Mouse (Mus musculus) heart, postnatal 25 days (tissue): ENCODE results near the gene Ttpal. TPM values are rescaled to one million over a fixed set of nuclear protein-coding genes. Genes with fewer than 3 reads are reported as not detected.
"Not testable (repeated sequence)": the region's sequence is repeated elsewhere in the genome, so short reads cannot be mapped to it uniquely, and the experiment has no call there.

Source experiments
- DNase-seq: peaks from one replicate; pipeline ENCODE4 v3.0.0; 2022; ENCODE audit warnings: low spot score
- intact Hi-C: fragments of 180-260 bp; cut with DNase I; formaldehyde crosslinking; loops from one replicate; pipeline ENCODE4 v1.15.1; 2025
- total RNA-seq, 2 experiments: library from RNA; stranded (reverse); gene quantifications; 2 replicates each; pipeline ENCODE4 v1.2.3; 2021

Gene Ttpal
- total RNA-seq, 2 experiments from 2014 or later, result 7.9 to 9.7 TPM

GRCm38 (mm10) chr2:163617232-163617863 lies 15.2 kb downstream of the Ttpal start:
- no peak for DNase-seq
- intact Hi-C loops, result no loop called here

DNA sequence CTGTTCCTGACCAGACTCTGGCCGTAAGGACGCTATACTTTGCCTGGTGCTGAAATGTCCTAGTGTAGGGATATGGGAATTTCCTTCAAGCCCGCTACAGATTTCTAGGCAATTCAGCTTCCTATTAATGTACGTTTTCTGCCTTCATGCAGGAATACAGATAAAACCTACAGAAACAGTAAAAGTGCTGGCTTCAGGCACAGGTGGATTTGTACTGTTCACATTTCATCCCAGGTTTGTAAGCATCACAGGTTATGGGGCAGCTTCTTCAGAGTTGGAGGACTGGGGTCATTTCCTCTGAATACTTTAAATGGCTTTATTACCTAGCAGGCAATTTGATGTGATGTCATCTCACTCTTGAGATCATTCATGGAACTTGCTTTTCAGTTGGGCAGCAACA lies 15.8 kb downstream of the Ttpal start:
- no peak for DNase-seq
- intact Hi-C loops, result no loop called here

GRCm38 (mm10) chr2:163620451-163620850 lies 18.3 kb downstream of the Ttpal start:
- intact Hi-C loops, result no loop called here
- DNase-seq, result no peak

DNA sequence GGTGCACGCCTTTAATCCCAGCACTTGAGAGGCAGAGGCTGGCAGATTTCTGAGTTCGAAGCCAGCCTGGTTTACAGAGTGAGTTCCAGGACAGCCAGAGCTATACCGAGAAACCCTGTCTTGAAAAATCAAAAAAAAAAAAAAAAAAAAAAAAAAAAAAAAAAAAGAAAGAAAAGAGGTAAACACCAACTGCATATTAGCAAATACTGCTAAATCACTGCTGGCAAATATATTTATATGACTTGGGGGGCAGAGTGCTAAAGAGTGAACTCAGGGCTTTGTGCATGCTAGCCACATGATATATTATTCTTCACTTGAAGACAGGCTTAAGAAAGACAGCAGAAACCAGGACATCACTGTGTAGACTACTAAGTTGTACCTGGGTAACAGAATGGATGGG lies 19.3 kb downstream of the Ttpal start:
- intact Hi-C loops, DNase-seq: not testable (repeated sequence)

DNA sequence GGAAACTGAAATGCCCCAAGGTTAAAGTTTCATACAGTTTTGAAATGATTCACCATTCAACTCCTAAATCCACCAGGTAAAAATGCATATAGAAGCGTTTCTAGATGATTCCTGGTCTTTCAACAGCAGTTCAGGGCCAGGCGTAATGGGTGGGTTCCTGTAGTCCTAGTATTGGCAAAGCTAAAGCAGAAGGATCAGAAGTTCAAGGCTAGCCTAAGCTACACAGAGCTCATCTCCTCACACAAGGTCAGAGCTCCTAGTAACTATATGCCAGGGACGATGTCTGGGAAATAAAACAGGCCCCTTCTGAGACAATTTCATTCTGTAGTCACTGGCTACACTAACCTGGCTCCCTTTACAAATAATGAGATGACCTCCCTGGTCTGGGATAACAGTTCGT lies 29.1 kb downstream of the Ttpal start:
- intact Hi-C loops, result no loop called here
- no peak for DNase-seq

- DNase-seq, result no peak
- intact Hi-C loops, result no loop called here
Observed at GRCm38 (mm10) chr2:163631715-163632114, 29.6 kb downstream of the Ttpal start.

DNA sequence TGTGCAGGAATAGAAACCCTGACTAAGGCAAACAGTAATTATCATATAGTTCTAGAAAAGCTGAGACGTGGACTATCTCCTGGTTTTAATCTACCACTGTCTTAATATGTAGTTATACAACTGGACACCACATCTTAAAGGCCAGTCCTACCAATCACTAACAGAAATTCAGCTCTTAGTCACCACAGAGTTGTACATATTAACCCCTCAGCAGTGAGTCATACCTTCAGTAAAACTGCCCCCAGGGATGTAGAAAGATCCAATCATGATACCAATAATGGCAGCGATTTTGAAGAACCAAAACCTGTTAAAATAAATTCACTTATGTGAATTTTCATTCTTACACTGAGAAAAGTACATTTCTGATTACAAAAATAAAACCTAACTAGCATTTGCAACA lies 32.1 kb downstream of the Ttpal start:
- intact Hi-C loops, result no loop called here
- no peak for DNase-seq

DNA sequence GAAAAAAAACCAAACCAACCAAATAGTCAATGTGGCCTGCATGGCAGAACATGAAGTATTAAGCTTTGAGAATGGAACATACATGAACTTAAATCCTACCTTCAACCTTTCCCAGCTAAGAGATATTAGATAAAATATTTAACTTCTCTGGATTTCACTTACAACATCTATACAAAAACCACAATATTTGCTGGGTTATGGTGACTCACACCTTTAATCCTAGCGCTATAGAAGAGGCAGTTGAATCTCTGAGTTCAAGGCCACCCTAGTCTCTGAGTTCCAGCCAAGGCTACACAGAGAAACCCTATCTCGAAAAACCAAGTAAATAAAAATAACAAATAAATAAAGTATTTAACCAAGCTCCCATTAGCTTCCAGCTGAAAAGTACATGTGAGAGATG lies 33.9 kb downstream of the Ttpal start:
- no peak for DNase-seq
- intact Hi-C loops, result loop anchor here (5.0 kb wide), 1 partner anchor 34 kb away; the partner anchor contains the start of gene Ttpal

- intact Hi-C loops, result loop anchor here (5.0 kb wide), 1 partner anchor 35 kb away; the partner anchor contains the start of gene Ttpal
- DNase-seq, result no peak
Observed at GRCm38 (mm10) chr2:163637655-163638266, 35.6 kb downstream of the Ttpal start.

- intact Hi-C loops, result no loop called here
Observed at GRCm38 (mm10) chr2:163640493-163640892, 38.4 kb downstream of the Ttpal start.

DNA sequence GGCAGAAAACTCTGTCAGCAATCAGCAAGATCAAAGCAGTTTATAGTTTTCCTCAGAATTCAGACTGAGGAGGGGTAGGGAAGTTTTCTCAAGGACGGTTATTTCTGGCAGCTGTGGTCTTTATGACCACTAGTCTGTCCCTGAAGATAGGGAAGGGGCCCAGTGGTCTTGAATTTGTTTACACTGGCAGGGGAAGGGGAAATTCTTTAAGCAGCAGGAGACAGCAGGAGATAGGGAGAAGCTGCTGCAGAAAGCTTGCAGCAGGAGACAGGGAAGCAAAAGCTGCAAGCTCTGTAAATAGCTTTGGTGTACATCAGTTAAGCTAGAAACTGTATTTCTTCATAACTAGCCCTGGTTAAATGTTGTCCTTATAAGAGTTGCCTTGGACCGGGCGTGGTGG lies 39.6 kb downstream of the Ttpal start:
- intact Hi-C loops, result no loop called here
- DNase-seq, result no peak

More at GRCm38 (mm10) chr2:163640493-163640892, 38.4 kb downstream of the Ttpal start:
- no peak for DNase-seq

DNA sequence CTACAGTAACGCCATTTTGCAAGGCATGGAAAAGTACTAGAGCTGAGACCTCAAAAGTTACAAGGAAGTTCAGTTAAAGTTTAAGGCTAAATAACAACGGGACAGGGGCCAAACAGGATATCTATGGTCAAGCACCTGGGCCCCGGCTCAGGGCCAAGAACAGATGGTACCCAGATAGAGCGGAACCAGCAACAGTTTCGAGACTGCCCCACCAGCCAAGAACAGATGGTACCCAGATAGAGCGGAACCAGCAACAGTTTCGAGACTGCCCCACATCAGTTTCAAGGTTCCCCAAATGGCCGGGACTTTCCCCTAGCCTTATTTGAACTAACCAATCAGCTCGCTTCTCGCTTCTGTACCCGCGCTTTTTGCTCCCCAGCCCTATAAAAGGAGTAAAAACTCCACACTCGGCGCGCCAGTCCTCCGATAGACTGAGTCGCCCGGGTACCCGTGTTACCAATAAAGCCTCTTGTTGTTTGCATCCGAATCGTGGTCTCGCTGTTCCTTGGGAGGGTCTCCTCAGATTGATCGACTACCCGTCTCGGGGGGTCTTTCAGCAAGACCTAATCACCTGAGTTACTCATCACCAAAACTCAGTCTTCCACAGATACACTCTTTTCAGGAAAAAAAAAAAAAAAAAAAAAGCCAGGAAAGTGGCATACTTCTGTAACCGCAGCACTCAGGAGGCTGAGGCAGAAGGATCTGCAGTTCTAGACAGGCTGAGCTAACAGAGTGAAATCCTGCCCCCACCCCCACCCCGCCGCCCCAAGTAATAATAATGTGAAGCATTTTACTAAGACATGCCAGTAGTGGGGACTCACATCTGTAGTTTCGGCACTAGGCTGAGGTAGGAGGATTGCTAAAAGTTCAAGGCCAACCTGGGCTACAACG lies 40.8 kb downstream of the Ttpal start:
- intact Hi-C loops, result no loop called here
- DNase-seq, result peak; percentile 60

- intact Hi-C loops, result no loop called here
- DNase-seq, result no peak
Observed at GRCm38 (mm10) chr2:163643576-163643971, 41.5 kb downstream of the Ttpal start.

- intact Hi-C loops, result no loop called here
Observed at GRCm38 (mm10) chr2:163644047-163644446, 41.9 kb downstream of the Ttpal start.

GRCm38 (mm10) chr2:163644575-163645385 lies 42.7 kb downstream of the Ttpal start, which contains the start of gene Serinc3:
Serinc3 (minus strand) TSS chr2:163645131.
- DNase-seq, result peak; percentile 99
- intact Hi-C loops, result loop anchor here (1.0 kb wide), 1 partner anchor 75 kb away; no protein-coding TSS in a partner anchor

More at GRCm38 (mm10) chr2:163644047-163644446, 41.9 kb downstream of the Ttpal start:
- no peak for DNase-seq

DNA sequence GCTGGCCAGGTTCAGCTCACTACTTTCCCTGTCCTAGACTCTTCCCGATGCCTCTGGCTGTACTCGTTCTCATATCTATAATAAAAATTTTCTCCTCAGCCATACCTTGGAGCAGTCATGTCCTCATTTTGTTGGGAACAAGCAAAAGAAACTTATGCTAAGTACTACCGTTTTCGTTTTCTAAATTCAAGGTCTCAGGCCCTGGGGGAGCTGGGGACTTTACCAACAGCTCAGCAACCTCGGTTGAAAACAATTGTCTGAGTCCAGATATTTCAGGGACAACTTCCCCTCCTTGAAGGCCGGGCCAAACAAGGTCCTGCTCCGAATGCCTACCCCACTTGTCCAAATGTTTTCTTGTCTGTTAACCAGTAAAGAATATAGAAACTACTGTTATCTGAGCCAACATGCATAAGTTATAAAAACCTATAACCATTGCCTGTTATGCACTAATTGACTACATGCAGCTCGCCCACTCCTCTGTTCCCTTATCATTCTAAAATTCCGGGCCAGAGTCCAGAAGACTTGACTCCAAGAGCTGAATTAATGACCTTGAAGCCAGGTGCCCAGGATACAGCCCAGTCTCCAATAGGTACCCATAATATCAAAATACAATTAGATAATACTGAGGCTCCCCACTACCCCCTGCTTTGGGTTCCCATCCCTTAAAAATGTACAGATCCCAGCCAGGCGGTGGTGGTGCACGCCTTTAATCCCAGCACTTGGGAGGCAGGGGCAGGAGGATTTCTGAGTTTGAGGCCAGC lies 43.8 kb downstream of the Ttpal start:
- no peak for DNase-seq
- intact Hi-C loops, result loop anchor here (1.0 kb wide), 1 partner anchor 73 kb away; no protein-coding TSS in a partner anchor

DNA sequence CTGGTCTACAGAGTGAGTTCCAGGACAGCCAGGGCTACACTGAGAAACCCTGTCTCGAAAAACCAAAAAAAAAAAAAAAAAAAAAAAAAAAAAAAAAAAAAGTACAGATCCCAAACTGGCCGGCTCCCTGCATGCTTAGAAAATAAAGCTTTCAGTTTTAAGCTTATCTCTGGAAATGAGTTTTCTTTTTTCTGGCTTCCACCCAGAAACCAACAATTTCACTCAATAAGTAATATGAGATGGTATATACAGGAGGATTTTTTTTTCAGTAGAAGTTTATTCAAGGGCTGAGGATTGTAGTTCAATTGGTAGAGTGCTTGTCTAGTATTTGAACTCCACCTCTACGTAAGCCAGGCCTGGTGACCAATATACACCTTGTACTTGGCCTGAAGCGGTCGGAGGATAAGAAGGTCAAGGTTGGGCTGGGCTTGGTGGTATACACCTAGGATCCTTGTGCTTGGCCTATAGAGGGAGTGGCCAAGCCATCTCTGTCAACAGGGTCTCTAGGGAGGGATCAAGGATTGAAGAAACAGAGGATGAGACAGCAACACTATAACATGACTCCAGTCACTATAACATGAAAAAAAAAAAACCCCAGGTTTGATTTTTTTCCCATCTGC lies 44.5 kb downstream of the Ttpal start:
- intact Hi-C loops, result loop anchor here (1.0 kb wide), 1 partner anchor 10 kb away; no protein-coding TSS in a partner anchor
- DNase-seq, result no peak

- intact Hi-C loops, result loop anchor here (1.0 kb wide), 1 partner anchor 8 kb away; no protein-coding TSS in a partner anchor
- not testable (repeated sequence) for DNase-seq
Observed at GRCm38 (mm10) chr2:163655699-163656098, 53.6 kb downstream of the Ttpal start.
